In the genomic region with DNA sequence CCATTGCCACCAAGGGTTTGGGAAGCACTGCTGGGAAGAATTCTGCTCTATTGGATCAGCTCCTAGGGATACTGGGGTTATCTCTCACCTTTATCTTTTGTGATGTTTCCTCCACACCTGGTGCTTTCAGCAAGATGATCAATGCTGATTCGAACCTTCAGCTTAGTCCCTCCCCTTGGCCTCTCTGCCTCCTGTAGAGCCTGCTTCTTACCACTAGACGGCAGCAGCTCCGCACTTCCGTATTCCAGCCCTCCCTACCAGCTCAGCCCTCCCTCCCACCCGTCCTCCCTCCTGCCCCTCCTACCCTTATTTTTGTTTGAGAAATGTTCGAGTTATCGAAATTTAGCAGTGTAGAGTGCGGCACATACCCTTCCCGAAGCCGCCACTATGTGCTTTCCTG, we compare ENCODE assay signal across 10 mouse cellular contexts. TPM values are rescaled to one million over a fixed set of nuclear protein-coding genes. Genes with fewer than 3 reads are reported as not detected.
DNase-seq lines count a peak whose midpoint lies in the region; ATAC-seq and TF ChIP-seq lines count a peak whose summit lies in the region.
"Had no signal": no experiment of that assay in that cellular context is flagged by ENCODE, and none has a peak within 500 bp of the region (broad histone marks: within the 10 kb centered on the region; RNA-seq: fewer than 3 reads in every experiment).

No protein-coding gene starts in this region.

- no peak for TF ChIP-seq POLR2A in testis, adult 2 months (IDR thresholded peaks at IDR 0.05; ENCODE audit: control insufficient read depth, low read depth, low read length)

- no peaks in the 10 kb centered on the region for H3K36me3 ChIP-seq in forebrain, postnatal 0 days (ENCODE audit: insufficient read depth)
- H3K36me3 ChIP-seq in forebrain, embryonic 13.5 days (ENCODE audit: poor library complexity, severe bottlenecking), result no peaks in the 10 kb centered on the region
- H3K36me3 ChIP-seq in testis, adult 2 months (ENCODE audit: control insufficient read depth, insufficient read depth, low read length), result no peaks in the 10 kb centered on the region
- H3K36me3 ChIP-seq: heart, embryonic 13.5 days had no signal

- H3K9ac ChIP-seq in forebrain, postnatal 0 days, result no peak overlapping the region
- no peak overlapping the region for H3K9ac ChIP-seq in forebrain, embryonic 13.5 days
- H3K9ac ChIP-seq: heart, embryonic 13.5 days had no signal

- 65% methylated on average over 10 of the region's 10 CpGs for WGBS in forebrain, postnatal 0 days
- WGBS in forebrain, embryonic 13.5 days, result 61% methylated on average over 10 of the region's 10 CpGs

- H3K9me3 ChIP-seq in forebrain, postnatal 0 days (ENCODE audit: low read length), result no peaks in the 10 kb centered on the region
- H3K9me3 ChIP-seq in forebrain, embryonic 13.5 days (replicated peaks), result no peaks in the 10 kb centered on the region
- H3K9me3 ChIP-seq: heart, embryonic 13.5 days; megakaryocyte, embryonic 14.5 days had no signal

- DNase-seq in forebrain, postnatal 0 days, result no peak
- no peak for DNase-seq in testis, postnatal 14 days (ENCODE audit: low spot score)
- DNase-seq in hindlimb bud, embryonic 11.5 days (ENCODE audit: extremely low spot score, low read depth, low spot score), result peak; percentile 8
- peak; percentile 16 to 31 for DNase-seq in thymus, postnatal 36 days
- DNase-seq in right cerebral cortex, postnatal 36 days (ENCODE audit: low spot score in 2 of 2), result no peak

- TF ChIP-seq CTCF in forebrain, postnatal 0 days (IDR thresholded peaks at IDR 0.05; ENCODE audit: low read depth), result peak; percentile 47; the same call in 1 of the 2 replicates
- peak; percentile 69; the same call in 1 of the 2 replicates for TF ChIP-seq CTCF in testis, adult 2 months (IDR thresholded peaks at IDR 0.05; ENCODE audit: control insufficient read depth, insufficient read depth, insufficient replicate concordance, low read depth, low read length)

- no peak overlapping the region for H3K27ac ChIP-seq in forebrain, postnatal 0 days (ENCODE audit: low read depth, low read length)
- no peak overlapping the region for H3K27ac ChIP-seq in forebrain, embryonic 13.5 days
- no peak overlapping the region for H3K27ac ChIP-seq in testis, adult 2 months (ENCODE audit: control insufficient read depth, insufficient read depth, low read depth, low read length)
- H3K27ac ChIP-seq: heart, embryonic 13.5 days had no signal

- H3K4me1 ChIP-seq in forebrain, postnatal 0 days (ENCODE audit: insufficient read depth), result no peaks in the 10 kb centered on the region
- no peaks in the 10 kb centered on the region for H3K4me1 ChIP-seq in forebrain, embryonic 13.5 days
- H3K4me1 ChIP-seq in testis, adult 2 months (ENCODE audit: control insufficient read depth, insufficient read depth, low read length), result no peaks in the 10 kb centered on the region

- no peak for ATAC-seq in forebrain, postnatal 0 days
- ATAC-seq in forebrain, embryonic 13.5 days, result no peak
- no peak for ATAC-seq in erythroid progenitor cell, adult 5-6 weeks (replicated peaks; ENCODE audit: low FRiP score, poor library complexity, severe bottlenecking)

- no peak overlapping the region for H3K4me2 ChIP-seq in forebrain, postnatal 0 days (ENCODE audit: low read depth)
- H3K4me2 ChIP-seq in forebrain, embryonic 13.5 days, result no peak overlapping the region
- H3K4me2 ChIP-seq: heart, embryonic 13.5 days had no signal

- no peaks in the 10 kb centered on the region for H3K27me3 ChIP-seq in forebrain, postnatal 0 days (ENCODE audit: insufficient read depth, low read length)
- H3K27me3 ChIP-seq in forebrain, embryonic 13.5 days, result no peaks in the 10 kb centered on the region
- no peaks in the 10 kb centered on the region for H3K27me3 ChIP-seq in testis, adult 2 months (ENCODE audit: control insufficient read depth, insufficient read depth, low read length)
- H3K27me3 ChIP-seq: heart, embryonic 13.5 days had no signal

- H3K4me3 ChIP-seq in forebrain, postnatal 0 days (ENCODE audit: low read depth, low read length), result no peak overlapping the region
- H3K4me3 ChIP-seq in forebrain, embryonic 13.5 days, result no peak overlapping the region
- no peak overlapping the region for H3K4me3 ChIP-seq in testis, adult 2 months (ENCODE audit: control insufficient read depth, low read depth, low read length)
- H3K4me3 ChIP-seq: heart, embryonic 13.5 days; megakaryocyte, embryonic 14.5 days had no signal

RNA-seq across cellular contexts. Expression of gene Itga11, which starts 55.5 kb away (rescaled TPM):
- 1.5 and 2.2 TPM in 2 replicates for total RNA-seq in forebrain, postnatal 0 days (2014; rRNA removed)
- polyA plus RNA-seq in forebrain, postnatal 0 days (2015; fragmentation: Nextera tagmentation; extraction: Ambion mirVana), result 0.48 and 0.62 TPM in 2 replicates
- 1.1 TPM in 2 replicates for polyA plus RNA-seq in forebrain, embryonic 13.5 days (2015; fragmentation: Nextera tagmentation; extraction: Ambion mirVana)
- 3.8 and 4.5 TPM in 2 replicates for polyA plus RNA-seq in testis, adult 2 months (2012; rRNA removed)
- total RNA-seq in erythroid progenitor cell, adult 5-6 weeks (2015; ENCODE audit: low replicate concordance), result not detected in 2 replicates
- not detected in 2 replicates for total RNA-seq in erythroid progenitor cell, adult 5-6 weeks (2017; ENCODE audit: low replicate concordance)

Comparison
In these comparisons a context has a peak if more than half of its experiments do, and no peak if none do; other contexts are left out.
1. DNase-seq: peak in hindlimb bud, embryonic 11.5 days (single experiment) and thymus, postnatal 36 days (2 of 2); none in forebrain, postnatal 0 days (single experiment), testis, postnatal 14 days (single experiment) and right cerebral cortex, postnatal 36 days (0 of 2).